Mouse (Mus musculus) C2C12 (cell line): ENCODE measurements around the gene L3mbtl4.

ENCODE experiments used
- CTCF ChIP-seq: IDR thresholded peaks from one replicate; pipeline ENCODE4 v1.5.1; 2011; ENCODE audit not compliant: control insufficient read depth, insufficient read depth, insufficient read length
- FOSL1 ChIP-seq: IDR thresholded peaks from one replicate; pipeline ENCODE4 v1.8.0; 2011; ENCODE audit warnings: mild to moderate bottlenecking, low read length; ENCODE audit not compliant: poor library complexity, insufficient read depth, severe bottlenecking
- MAX ChIP-seq: IDR thresholded peaks from one replicate; pipeline ENCODE4 v1.6.1; 2011; ENCODE audit warnings: mild to moderate bottlenecking, control low read depth
- MYOD1 ChIP-seq: IDR thresholded peaks from one replicate; pipeline ENCODE4 v1.6.1; 2011; ENCODE audit warnings: low read depth; ENCODE audit not compliant: control insufficient read depth, insufficient read length
- USF1 ChIP-seq: IDR thresholded peaks from one replicate; pipeline ENCODE4 v1.6.1; 2011; ENCODE audit warnings: low read depth, mild to moderate bottlenecking, control low read depth, moderate library complexity

DNA sequence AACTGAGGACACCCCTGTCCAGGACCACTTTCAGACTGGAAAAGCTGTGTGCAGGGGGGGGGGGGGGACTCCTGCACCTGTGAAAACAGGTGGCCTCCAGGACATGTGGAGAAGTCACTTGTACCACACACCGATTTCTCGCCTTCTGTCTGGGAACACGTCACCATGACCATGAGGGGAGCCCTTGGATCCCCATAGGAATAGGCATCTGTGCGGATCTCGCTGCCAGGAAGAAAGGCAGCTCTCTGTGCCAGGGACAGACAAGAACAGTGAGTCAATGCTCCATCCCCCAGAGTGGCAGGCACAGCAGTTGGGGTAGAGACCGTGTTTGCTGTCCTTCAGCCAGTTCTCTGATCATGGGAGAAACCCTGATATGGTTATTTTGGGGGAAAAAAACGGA is 479.5 kb downstream of the L3mbtl4 start:
- TF ChIP-seq CTCF = no peak
- TF ChIP-seq USF1 = no peak
- peak; percentile 49 for TF ChIP-seq MYOD1
- TF ChIP-seq FOSL1 = no peak
- TF ChIP-seq MAX = no peak
